Mouse (Mus musculus) midbrain, embryonic 14.5 days (tissue): ENCODE results near the gene Flvcr2. TPM values are rescaled to one million over a fixed set of nuclear protein-coding genes. Genes with fewer than 3 reads are reported as not detected.

Source experiments
- ATAC-seq: fragments of 200-750 bp; cut with Nextera tagmentation; 2 replicates; pipeline ENCODE4 v1.8.0; 2017; ENCODE audit warnings: moderate number of reproducible peaks, moderate library complexity; ENCODE audit not compliant: low FRiP score, low TSS enrichment
- DNase-seq: peaks from one replicate; pipeline ENCODE4 v3.0.0-alpha.2; 2015
- H3K27ac ChIP-seq: fragments of 300-500 bp; sonication (generic); replicated peaks from 2 replicates; pipeline ENCODE4 v1.5.1; 2014; ENCODE audit warnings: mild to moderate bottlenecking, low read depth, low read length, moderate library complexity
- H3K27me3 ChIP-seq: fragments of 300-500 bp; sonication (generic); 2 replicates; pipeline ENCODE4 v1.6.1; 2014; ENCODE audit warnings: low read length, control low read depth, mixed read lengths; ENCODE audit not compliant: control insufficient read depth, insufficient read depth
- H3K36me3 ChIP-seq: fragments of 300-500 bp; sonication (generic); 2 replicates; pipeline ENCODE4 v1.6.1; 2014; ENCODE audit warnings: low read length, control low read depth; ENCODE audit not compliant: control insufficient read depth, insufficient read depth
- H3K4me1 ChIP-seq: fragments of 300-500 bp; sonication (generic); 2 replicates; pipeline ENCODE4 v1.6.1; 2014; ENCODE audit warnings: mild to moderate bottlenecking, antibody characterized with exemption, low read length, control low read depth; ENCODE audit not compliant: control insufficient read depth, insufficient read depth
- H3K4me2 ChIP-seq: fragments of 300-500 bp; sonication (generic); 2 replicates; pipeline ENCODE4 v1.6.1; 2014; ENCODE audit warnings: mild to moderate bottlenecking, low read length, moderate library complexity
- H3K4me3 ChIP-seq: fragments of 300-500 bp; sonication (generic); replicated peaks from 2 replicates; pipeline ENCODE4 v1.5.1; 2014; ENCODE audit warnings: low read depth, low read length
- H3K9ac ChIP-seq: fragments of 300-500 bp; sonication (generic); replicated peaks from 2 replicates; pipeline ENCODE4 v1.6.1; 2014; ENCODE audit warnings: mild to moderate bottlenecking, low read length, moderate library complexity
- H3K9me3 ChIP-seq: fragments of 300-500 bp; sonication (generic); 2 replicates; pipeline ENCODE4 v1.6.1; 2016; ENCODE audit warnings: low read length, control low read depth, mixed read lengths; ENCODE audit not compliant: control insufficient read depth
- WGBS: fragments of 180-500 bp; shearing (Covaris S2); extraction: QIAGEN DNeasy Blood & Tissue Kit; methylation state at CpG from one replicate; pipeline ENCODE4 v1.1.7; 2014; 5-methylcytosine and 5-hydroxymethylcytosine counted together
- microRNA-seq: library from miRNA; unstranded; fragments of <30 nt; microRNA quantifications from one replicate; pipeline ENCODE4, GENCODE M21; 2016
- polyA plus RNA-seq: library from polyadenylated mRNA; unstranded; fragments of >200 nt; fragmentation: Nextera tagmentation; extraction: Ambion mirVana; gene quantifications from 2 replicates; pipeline ENCODE4 v1.2.1, GENCODE M21; 2014

The Flvcr2 gene
- polyA plus RNA-seq, 1 experiment from 2014 or later, result 4.5 TPM

- no peak overlapping the region for H3K4me2 ChIP-seq
- no peak overlapping the region for H3K4me3 ChIP-seq
- no peak for ATAC-seq
- H3K4me1 ChIP-seq, result no peaks in the 10 kb centered on the region
- H3K36me3 ChIP-seq, result peaks cover 8% of the 10 kb centered on the region; the same call in 1 of the 2 replicates
- DNase-seq, result peak; percentile 48
- no peaks in the 10 kb centered on the region for H3K27me3 ChIP-seq
- no peaks in the 10 kb centered on the region for H3K9me3 ChIP-seq
- no peak overlapping the region for H3K9ac ChIP-seq
- 42% methylated on average over 2 of the region's 2 CpGs for WGBS
- no peak overlapping the region for H3K27ac ChIP-seq
These were observed 116.2 kb downstream of the Flvcr2 start for GRCm38 (mm10) chr12:85862514-85862913.

Small RNA genes lying within 50 kb of the gene (microRNA-seq; reads per million reads assigned to microRNA genes)
- gene Gm47285, result not detected

Other genes with a start within 250 kb of the Flvcr2 start
- 0.68 and 1.1 TPM in 2 replicates for gene Jdp2, start 147.5 kb upstream of the Flvcr2 start, polyA plus RNA-seq
- 0.68 TPM in 1 of 2 replicates, not detected in the other for gene Batf, start 59.9 kb upstream of the Flvcr2 start, polyA plus RNA-seq
- gene Erg28, start 78.0 kb downstream of the Flvcr2 start, polyA plus RNA-seq, result 84.8 and 111 TPM in 2 replicates
- 11.9 and 16.1 TPM in 2 replicates for gene Ttll5, start 78.1 kb downstream of the Flvcr2 start, polyA plus RNA-seq